Mouse (Mus musculus): ENCODE data around the gene Galnt6. TPM values are rescaled to one million over a fixed set of nuclear protein-coding genes. Genes with fewer than 3 reads are reported as not detected.

Gene Galnt6
- polyA plus RNA-seq, 1 experiment from 2014 or later, result 3.0 TPM

DNA sequence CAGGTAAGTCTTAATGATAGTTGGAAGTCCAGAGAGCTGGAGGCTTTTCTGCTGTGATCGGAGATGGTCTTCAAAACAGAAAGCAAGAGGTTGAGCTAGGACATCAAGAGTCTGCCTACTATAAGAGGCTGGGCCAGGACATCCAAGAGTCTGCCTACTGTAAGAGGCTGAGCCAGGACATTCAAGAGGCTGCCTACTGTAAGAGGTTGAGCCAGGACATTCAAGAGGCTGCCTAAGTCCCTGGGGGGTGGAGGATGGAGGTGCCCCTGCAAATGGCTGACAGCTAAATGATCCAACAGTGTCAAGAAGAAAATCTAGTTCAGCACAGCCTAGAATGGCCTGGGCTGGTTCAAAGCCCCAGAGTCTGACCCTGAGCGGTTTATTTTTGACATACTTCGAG, 19.4 kb upstream of the Galnt6 start:
- H3K27ac ChIP-seq (ENCODE audit: low read length), result no peak overlapping the region
- H3K9ac ChIP-seq (replicated peaks; ENCODE audit: low read depth, low read length), result no peak overlapping the region
- H3K4me1 ChIP-seq (ENCODE audit: control insufficient read depth, insufficient read depth, low read length), result no peaks in the 10 kb centered on the region; the same call in 1 of the 2 replicates
- H3K27me3 ChIP-seq (ENCODE audit: control insufficient read depth, insufficient read depth, low read length), result no peaks in the 10 kb centered on the region
- WGBS, result 81% methylated on average over 3 of the region's 3 CpGs
- no peaks in the 10 kb centered on the region for H3K9me3 ChIP-seq (ENCODE audit: control insufficient read depth, low read depth, low read length)
- no peak for ATAC-seq (ENCODE audit: insufficient number of reproducible peaks, insufficient read depth, low FRiP score, low read depth)
- H3K36me3 ChIP-seq (ENCODE audit: control insufficient read depth, insufficient read depth, low read length), result no peaks in the 10 kb centered on the region
- H3K4me2 ChIP-seq (replicated peaks; ENCODE audit: low read depth, low read length), result no peak overlapping the region
- no peak overlapping the region for H3K4me3 ChIP-seq (ENCODE audit: low read depth, low read length)

DNA sequence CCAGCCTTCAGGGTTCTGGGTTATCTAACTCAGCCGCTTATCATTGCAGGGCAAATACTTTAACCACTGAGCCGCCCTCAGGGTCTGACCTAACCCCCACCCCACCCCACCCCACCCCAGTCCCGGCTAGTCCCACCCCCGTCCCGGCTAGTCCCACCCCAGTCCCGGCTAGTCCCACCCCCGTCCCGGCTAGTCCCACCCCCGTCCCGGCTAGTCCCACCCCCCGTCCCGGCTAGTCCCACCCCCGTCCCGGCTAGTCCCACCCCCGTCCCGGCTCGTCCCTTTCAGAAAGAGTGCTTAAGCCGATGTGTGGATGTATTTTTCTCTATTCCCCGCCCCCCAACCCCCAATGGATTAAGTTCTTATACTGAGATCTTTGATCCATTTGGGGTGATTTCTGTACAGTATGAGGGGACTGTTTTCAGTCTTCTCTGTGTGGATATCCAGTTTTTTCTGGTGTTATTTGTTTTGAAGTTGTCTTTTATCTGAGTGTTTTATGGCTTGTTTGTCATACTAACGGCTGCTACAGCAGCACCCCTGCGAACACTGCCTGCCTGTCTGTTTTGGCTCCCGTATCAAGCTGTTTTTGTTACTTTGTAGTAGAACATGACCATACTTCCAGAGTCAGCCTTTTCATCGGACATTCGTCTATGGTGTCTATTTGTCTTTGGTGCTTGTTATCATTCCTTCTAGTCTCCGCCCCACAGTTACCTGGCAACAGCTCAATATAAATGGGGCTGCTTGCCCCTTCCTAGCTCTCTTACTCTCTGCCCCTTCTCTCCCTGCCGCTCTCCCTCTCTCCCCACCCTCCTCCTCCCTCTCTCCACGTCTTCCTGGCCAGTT, 18.2 kb upstream of the Galnt6 start:
- Histone ChIP-seq H3K36me3 (ENCODE audit: control insufficient read depth, insufficient read depth, low read length) (no peaks in the 10 kb centered on the region), H3K4me3 (ENCODE audit: low read depth, low read length) (peak overlapping the region; percentile 26; the same call in 1 of the 2 replicates), H3K4me1 (ENCODE audit: control insufficient read depth, insufficient read depth, low read length) (no peaks in the 10 kb centered on the region; the same call in 1 of the 2 replicates), H3K9me3 (ENCODE audit: control insufficient read depth, low read depth, low read length) (no peaks in the 10 kb centered on the region), H3K27me3 (ENCODE audit: control insufficient read depth, insufficient read depth, low read length) (no peaks in the 10 kb centered on the region), H3K9ac (replicated peaks; ENCODE audit: low read depth, low read length) (no peak overlapping the region), H3K4me2 (replicated peaks; ENCODE audit: low read depth, low read length) (peak overlapping the region; percentile 55), H3K27ac (ENCODE audit: low read length) (no peak overlapping the region)
- ATAC-seq (ENCODE audit: insufficient number of reproducible peaks, insufficient read depth, low FRiP score, low read depth), result peak; percentile 93
- 3% methylated on average over 27 of the region's 27 CpGs for WGBS

DNA sequence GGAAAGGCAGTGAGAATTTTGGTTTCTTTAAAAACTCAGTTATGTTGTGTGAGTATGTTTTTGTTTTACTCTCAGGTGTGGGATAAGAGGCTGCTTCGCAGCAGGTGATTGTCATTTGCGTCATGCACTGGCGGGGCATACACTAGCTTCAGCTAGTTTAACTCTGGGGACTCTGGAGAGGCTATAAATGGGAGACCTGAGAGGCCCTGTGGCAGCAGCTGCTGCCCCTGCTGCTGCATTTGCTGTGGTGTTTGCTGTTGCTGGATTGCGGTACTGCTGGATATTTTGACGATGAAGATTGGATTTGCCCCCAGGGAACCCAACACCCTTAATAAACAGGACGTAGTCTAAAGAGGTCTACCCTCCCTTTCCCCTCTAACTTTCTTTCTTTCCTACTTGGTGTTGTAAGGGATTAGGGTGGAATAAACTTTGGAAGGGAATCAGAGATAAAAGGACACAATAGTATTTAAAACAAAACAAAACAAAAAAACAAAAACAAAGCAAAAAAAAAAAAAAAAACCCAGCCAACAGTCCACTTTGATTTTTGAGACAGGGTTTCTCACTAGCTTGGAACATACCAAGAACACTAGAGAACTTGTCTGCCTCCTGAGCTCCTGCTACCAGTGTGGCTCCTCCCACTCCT, 17.4 kb upstream of the Galnt6 start:
- no peaks in the 10 kb centered on the region; the same call in 1 of the 2 replicates for H3K4me1 ChIP-seq (ENCODE audit: control insufficient read depth, insufficient read depth, low read length)
- whole genome bisulfite sequencing, result 29% methylated on average over 6 of the region's 6 CpGs

DNA sequence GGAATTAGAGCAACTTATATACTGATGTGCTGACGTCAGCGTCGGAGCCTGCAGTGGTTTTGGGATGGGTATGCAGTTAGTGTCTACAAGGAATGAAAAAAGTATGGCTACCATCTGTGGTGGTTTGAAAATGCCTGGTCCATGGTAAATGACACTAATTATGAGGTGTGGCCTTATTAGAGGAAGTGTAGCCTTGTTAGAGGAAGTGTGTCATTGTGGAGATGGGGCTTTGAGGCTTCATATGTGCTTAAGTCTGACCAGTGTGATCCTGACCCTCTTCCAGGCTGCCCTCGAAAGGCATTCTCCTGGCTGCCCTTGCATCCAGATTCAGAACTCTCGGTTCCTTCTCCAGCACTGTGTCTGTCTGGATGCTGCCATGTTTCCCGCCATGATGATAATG, 14.1 kb upstream of the Galnt6 start:
- Histone ChIP-seq H3K4me3 (ENCODE audit: low read depth, low read length) (no peak overlapping the region), H3K36me3 (ENCODE audit: control insufficient read depth, insufficient read depth, low read length) (no peaks in the 10 kb centered on the region), H3K4me1 (ENCODE audit: control insufficient read depth, insufficient read depth, low read length) (no peaks in the 10 kb centered on the region; the same call in 1 of the 2 replicates), H3K9me3 (ENCODE audit: control insufficient read depth, low read depth, low read length) (no peaks in the 10 kb centered on the region), H3K4me2 (replicated peaks; ENCODE audit: low read depth, low read length) (no peak overlapping the region), H3K27ac (ENCODE audit: low read length) (no peak overlapping the region), H3K27me3 (ENCODE audit: control insufficient read depth, insufficient read depth, low read length) (no peaks in the 10 kb centered on the region), H3K9ac (replicated peaks; ENCODE audit: low read depth, low read length) (no peak overlapping the region)
- WGBS, result 92% methylated on average over 6 of the region's 6 CpGs
- ATAC-seq (ENCODE audit: insufficient number of reproducible peaks, insufficient read depth, low FRiP score, low read depth), result no peak

More for the DNA sequence above, 17.4 kb upstream of the Galnt6 start:
- no peak for ATAC-seq (ENCODE audit: insufficient number of reproducible peaks, insufficient read depth, low FRiP score, low read depth)
- H3K9me3 ChIP-seq (ENCODE audit: control insufficient read depth, low read depth, low read length), result no peaks in the 10 kb centered on the region
- H3K36me3 ChIP-seq (ENCODE audit: control insufficient read depth, insufficient read depth, low read length), result no peaks in the 10 kb centered on the region
- H3K4me2 ChIP-seq (replicated peaks; ENCODE audit: low read depth, low read length), result peak overlapping the region; percentile 55
- peak overlapping the region; percentile 26; the same call in 1 of the 2 replicates for H3K4me3 ChIP-seq (ENCODE audit: low read depth, low read length)
- H3K9ac ChIP-seq (replicated peaks; ENCODE audit: low read depth, low read length), result no peak overlapping the region
- H3K27ac ChIP-seq (ENCODE audit: low read length), result no peak overlapping the region
- H3K27me3 ChIP-seq (ENCODE audit: control insufficient read depth, insufficient read depth, low read length), result no peaks in the 10 kb centered on the region

DNA sequence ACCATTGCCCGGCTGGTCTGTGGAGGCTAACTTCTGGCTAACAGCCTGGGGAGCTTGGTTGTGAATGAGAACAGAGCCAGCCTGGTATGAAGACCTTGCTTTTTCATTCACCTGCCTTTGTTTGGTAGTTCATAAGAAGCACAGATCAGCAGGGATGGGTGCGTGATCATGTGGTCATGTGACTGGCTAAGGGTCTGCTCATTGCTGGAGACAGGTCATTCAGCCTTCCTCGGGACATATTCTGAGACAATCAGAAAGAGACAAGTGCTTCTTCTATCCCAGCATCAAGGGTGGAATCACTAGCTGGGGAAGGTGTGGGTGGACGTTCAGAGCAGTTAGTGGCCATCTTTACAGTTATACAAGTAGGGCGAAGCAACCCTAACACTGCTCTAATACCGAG, 10.3 kb upstream of the Galnt6 start:
- Histone ChIP-seq H3K9me3 (ENCODE audit: control insufficient read depth, low read depth, low read length) (no peaks in the 10 kb centered on the region), H3K27ac (ENCODE audit: low read length) (no peak overlapping the region)
- 85% methylated on average over 6 of the region's 6 CpGs for WGBS

DNA sequence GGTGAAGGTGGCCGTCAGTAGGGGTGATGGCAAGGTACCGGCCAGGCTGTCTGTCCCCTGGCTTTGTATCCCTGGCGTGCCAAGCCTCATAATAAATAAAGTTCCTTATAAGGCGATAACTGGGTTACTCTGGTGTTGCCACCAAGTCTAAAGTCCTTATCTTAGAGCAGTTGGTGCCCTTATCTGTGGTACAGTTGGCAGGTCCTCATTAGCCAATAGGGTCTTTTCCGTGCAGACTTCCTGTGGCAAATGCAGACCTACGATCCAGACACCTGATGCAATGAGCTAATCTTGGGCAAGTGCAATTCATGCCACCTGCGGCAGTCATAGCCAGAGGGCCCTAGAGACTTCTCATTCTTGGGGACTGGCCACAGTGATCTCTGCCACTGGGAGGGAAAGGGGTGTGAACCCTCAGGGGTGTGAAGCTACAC, 9.2 kb upstream of the Galnt6 start:
- H3K27ac ChIP-seq (ENCODE audit: low read length), result no peak overlapping the region
- WGBS, result 80% methylated on average over 7 of the region's 7 CpGs
- no peak overlapping the region for H3K4me2 ChIP-seq (replicated peaks; ENCODE audit: low read depth, low read length)
- no peaks in the 10 kb centered on the region for H3K4me1 ChIP-seq (ENCODE audit: control insufficient read depth, insufficient read depth, low read length)
- H3K9ac ChIP-seq (replicated peaks; ENCODE audit: low read depth, low read length), result no peak overlapping the region
- no peaks in the 10 kb centered on the region for H3K9me3 ChIP-seq (ENCODE audit: control insufficient read depth, low read depth, low read length)
- no peaks in the 10 kb centered on the region for H3K36me3 ChIP-seq (ENCODE audit: control insufficient read depth, insufficient read depth, low read length)
- no peak for ATAC-seq (ENCODE audit: insufficient number of reproducible peaks, insufficient read depth, low FRiP score, low read depth)
- no peaks in the 10 kb centered on the region for H3K27me3 ChIP-seq (ENCODE audit: control insufficient read depth, insufficient read depth, low read length)
- no peak overlapping the region for H3K4me3 ChIP-seq (ENCODE audit: low read depth, low read length)

More for the DNA sequence above, 10.3 kb upstream of the Galnt6 start:
- H3K4me1 ChIP-seq (ENCODE audit: control insufficient read depth, insufficient read depth, low read length), result no peaks in the 10 kb centered on the region
- no peaks in the 10 kb centered on the region for H3K36me3 ChIP-seq (ENCODE audit: control insufficient read depth, insufficient read depth, low read length)
- H3K27me3 ChIP-seq (ENCODE audit: control insufficient read depth, insufficient read depth, low read length), result no peaks in the 10 kb centered on the region
- no peak overlapping the region for H3K4me3 ChIP-seq (ENCODE audit: low read depth, low read length)
- H3K9ac ChIP-seq (replicated peaks; ENCODE audit: low read depth, low read length), result no peak overlapping the region
- no peak overlapping the region for H3K4me2 ChIP-seq (replicated peaks; ENCODE audit: low read depth, low read length)
- no peak for ATAC-seq (ENCODE audit: insufficient number of reproducible peaks, insufficient read depth, low FRiP score, low read depth)

DNA sequence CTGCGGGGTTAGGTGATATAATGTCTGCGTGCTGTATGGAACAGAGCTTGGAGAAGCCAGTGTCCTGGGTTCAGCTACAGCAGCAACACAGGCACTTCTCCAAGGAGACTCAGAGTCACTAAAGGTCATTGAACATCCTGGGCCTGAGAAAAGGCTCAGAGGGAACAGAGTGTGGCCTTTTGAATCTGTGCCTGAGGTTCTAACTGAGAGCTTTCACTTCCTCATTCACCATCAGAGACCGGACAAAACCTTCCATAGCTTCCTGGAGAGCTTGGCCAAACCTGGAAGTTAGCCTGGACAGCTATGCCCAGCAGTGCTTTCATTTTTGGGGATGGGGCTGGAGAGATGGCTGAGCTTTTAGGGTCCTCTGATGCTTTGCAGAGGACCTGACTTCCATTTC, 8.5 kb upstream of the Galnt6 start:
- H3K9me3 ChIP-seq (ENCODE audit: control insufficient read depth, low read depth, low read length), result no peaks in the 10 kb centered on the region
- H3K4me3 ChIP-seq (ENCODE audit: low read depth, low read length), result no peak overlapping the region
- ATAC-seq (ENCODE audit: insufficient number of reproducible peaks, insufficient read depth, low FRiP score, low read depth), result no peak
- 84% methylated on average over 3 of the region's 3 CpGs for WGBS
- no peaks in the 10 kb centered on the region for H3K36me3 ChIP-seq (ENCODE audit: control insufficient read depth, insufficient read depth, low read length)
- H3K27ac ChIP-seq (ENCODE audit: low read length), result no peak overlapping the region
- H3K4me1 ChIP-seq (ENCODE audit: control insufficient read depth, insufficient read depth, low read length), result no peaks in the 10 kb centered on the region
- H3K9ac ChIP-seq (replicated peaks; ENCODE audit: low read depth, low read length), result no peak overlapping the region
- H3K27me3 ChIP-seq (ENCODE audit: control insufficient read depth, insufficient read depth, low read length), result no peaks in the 10 kb centered on the region
- H3K4me2 ChIP-seq (replicated peaks; ENCODE audit: low read depth, low read length), result no peak overlapping the region

DNA sequence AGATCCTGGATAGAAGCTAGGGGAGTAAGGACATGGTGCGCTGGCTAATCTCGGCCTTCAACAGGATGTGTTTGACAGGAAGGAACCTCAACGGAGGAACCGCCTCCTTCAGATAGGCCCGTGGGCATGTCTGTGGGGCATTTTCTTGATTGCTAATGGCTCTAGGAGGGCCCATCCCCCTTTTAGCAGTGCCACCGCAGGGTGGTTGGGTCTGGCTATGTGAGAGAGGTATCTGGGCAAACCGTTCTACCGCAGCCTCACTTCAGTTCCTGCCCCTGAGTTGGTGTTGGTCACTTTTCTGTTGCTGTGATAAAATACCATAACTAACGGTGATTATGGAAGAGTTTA, 6.8 kb upstream of the Galnt6 start:
- Histone ChIP-seq H3K9me3 (ENCODE audit: control insufficient read depth, low read depth, low read length) (no peaks in the 10 kb centered on the region), H3K36me3 (ENCODE audit: control insufficient read depth, insufficient read depth, low read length) (no peaks in the 10 kb centered on the region), H3K27ac (ENCODE audit: low read length) (no peak overlapping the region), H3K4me2 (replicated peaks; ENCODE audit: low read depth, low read length) (no peak overlapping the region), H3K27me3 (ENCODE audit: control insufficient read depth, insufficient read depth, low read length) (no peaks in the 10 kb centered on the region), H3K9ac (replicated peaks; ENCODE audit: low read depth, low read length) (no peak overlapping the region), H3K4me1 (ENCODE audit: control insufficient read depth, insufficient read depth, low read length) (no peaks in the 10 kb centered on the region), H3K4me3 (ENCODE audit: low read depth, low read length) (no peak overlapping the region)
- no peak for ATAC-seq (ENCODE audit: insufficient number of reproducible peaks, insufficient read depth, low FRiP score, low read depth)
- 82% methylated on average over 9 of the region's 9 CpGs for WGBS
